Mouse (Mus musculus) intestine, postnatal 0 days (tissue): Measurements from ENCODE around the gene Ankrd1. TPM values are rescaled to one million over a fixed set of nuclear protein-coding genes. Genes with fewer than 3 reads are reported as not detected.

Experiments
- ATAC-seq: fragments of 200-750 bp; cut with Nextera tagmentation; 2 replicates; pipeline ENCODE4 v1.8.0; 2017; ENCODE audit warnings: mild to moderate bottlenecking, moderate TSS enrichment, moderate library complexity
- H3K27ac ChIP-seq: fragments of 300-500 bp; sonication (generic); 2 replicates; pipeline ENCODE4 v1.5.1; 2014; ENCODE audit warnings: mild to moderate bottlenecking, low read depth, low read length, moderate library complexity
- H3K27me3 ChIP-seq: fragments of 300-500 bp; sonication (generic); replicated peaks from 2 replicates; pipeline ENCODE4 v1.6.1; 2014; ENCODE audit warnings: low read length, mixed read lengths; ENCODE audit not compliant: control insufficient read depth, insufficient read depth
- H3K36me3 ChIP-seq: fragments of 300-500 bp; sonication (generic); 2 replicates; pipeline ENCODE4 v1.6.1; 2014; ENCODE audit warnings: mild to moderate bottlenecking, moderate library complexity; ENCODE audit not compliant: control insufficient read depth, insufficient read depth
- H3K4me1 ChIP-seq: fragments of 300-500 bp; sonication (generic); replicated peaks from 2 replicates; pipeline ENCODE4 v1.6.1; 2014; ENCODE audit warnings: antibody characterized with exemption, low read length, mixed read lengths; ENCODE audit not compliant: control insufficient read depth, insufficient read depth
- H3K4me2 ChIP-seq: fragments of 300-500 bp; sonication (generic); replicated peaks from 2 replicates; pipeline ENCODE4 v1.6.1; 2014; ENCODE audit warnings: low read depth, mild to moderate bottlenecking, moderate library complexity
- H3K4me3 ChIP-seq: fragments of 300-500 bp; sonication (generic); 2 replicates; pipeline ENCODE4 v1.5.1; 2014; ENCODE audit warnings: low read depth, low read length
- H3K9ac ChIP-seq: fragments of 300-500 bp; sonication (generic); 2 replicates; pipeline ENCODE4 v1.6.1; 2014; ENCODE audit warnings: mild to moderate bottlenecking, low read depth, low read length
- H3K9me3 ChIP-seq: fragments of 300-500 bp; sonication (generic); 2 replicates; pipeline ENCODE4 v1.6.1; 2016; ENCODE audit warnings: mixed run types; ENCODE audit not compliant: control insufficient read depth
- CTCF ChIP-seq: sonication (generic); IDR thresholded peaks from 2 replicates; pipeline ENCODE4 v1.5.1; 2016; ENCODE audit warnings: low read depth, mild to moderate bottlenecking, control low read depth, antibody characterized with exemption, moderate library complexity
- WGBS: fragments of 180-500 bp; shearing (Covaris S2); extraction: QIAGEN DNeasy Blood & Tissue Kit; methylation state at CpG from one replicate; pipeline ENCODE4 v1.1.7; 2014; 5-methylcytosine and 5-hydroxymethylcytosine counted together
- polyA plus RNA-seq: library from polyadenylated mRNA; unstranded; fragments of >200 nt; fragmentation: Nextera tagmentation; extraction: Ambion mirVana; gene quantifications from 2 replicates; pipeline ENCODE4 v1.2.1, GENCODE M21; 2015

The Ankrd1 gene
- 0.18 and 0.52 TPM in 2 replicates for polyA plus RNA-seq

- WGBS = 60% methylated on average over 14 of the region's 14 CpGs
- H3K9ac ChIP-seq = no peak within 1 kb of the TSS
- H3K4me1 ChIP-seq = no peaks in the 10 kb centered on the region
- H3K4me3 ChIP-seq = no peak within 1 kb of the TSS
- no peaks in the 10 kb centered on the region; the same call in 1 of the 2 replicates for H3K9me3 ChIP-seq
- no peak within 1 kb of the TSS for H3K4me2 ChIP-seq
- TF ChIP-seq CTCF = no peak
- no peaks in the 10 kb centered on the region for H3K36me3 ChIP-seq
- no peaks in the 10 kb centered on the region for H3K27me3 ChIP-seq
- ATAC-seq = no peak
- no peak within 1 kb of the TSS for H3K27ac ChIP-seq
Measured at GRCm38 (mm10) chr19:36119783-36120471, at the start of gene Ankrd1. Gene Ankrd1 (minus strand): TSS chr19:36120099.

GRCm38 (mm10) chr19:36169101-36169500 lies 49.2 kb upstream of the Ankrd1 start:
- H3K4me1 ChIP-seq = no peaks in the 10 kb centered on the region
- no peaks in the 10 kb centered on the region for H3K27me3 ChIP-seq
- TF ChIP-seq CTCF = no peak
- no peak overlapping the region for H3K4me2 ChIP-seq
- ATAC-seq = no peak
- no peak overlapping the region for H3K9ac ChIP-seq
- no peak overlapping the region for H3K4me3 ChIP-seq
- no peak overlapping the region for H3K27ac ChIP-seq
- 90% methylated on average over 2 of the region's 2 CpGs for WGBS
- H3K36me3 ChIP-seq = no peaks in the 10 kb centered on the region
- H3K9me3 ChIP-seq = no peaks in the 10 kb centered on the region

- no peak for ATAC-seq
- 48% methylated on average over 4 of the region's 4 CpGs for WGBS
Measured at GRCm38 (mm10) chr19:36168121-36168520, 48.2 kb upstream of the Ankrd1 start.

GRCm38 (mm10) chr19:36167291-36167896 lies 47.5 kb upstream of the Ankrd1 start:
- Histone ChIP-seq H3K27me3 (no peaks in the 10 kb centered on the region), H3K9me3 (no peaks in the 10 kb centered on the region), H3K27ac (no peak overlapping the region), H3K9ac (no peak overlapping the region), H3K4me2 (no peak overlapping the region), H3K36me3 (no peaks in the 10 kb centered on the region), H3K4me3 (no peak overlapping the region), H3K4me1 (no peaks in the 10 kb centered on the region)
- WGBS = 85% methylated on average over 6 of the region's 6 CpGs
- TF ChIP-seq CTCF = no peak
- ATAC-seq = no peak

More at GRCm38 (mm10) chr19:36168121-36168520, 48.2 kb upstream of the Ankrd1 start:
- H3K27ac ChIP-seq = no peak overlapping the region
- H3K9me3 ChIP-seq = no peaks in the 10 kb centered on the region
- H3K4me1 ChIP-seq = no peaks in the 10 kb centered on the region
- H3K4me2 ChIP-seq = no peak overlapping the region
- no peak overlapping the region for H3K4me3 ChIP-seq
- H3K9ac ChIP-seq = no peak overlapping the region
- no peaks in the 10 kb centered on the region for H3K27me3 ChIP-seq
- no peak for TF ChIP-seq CTCF
- H3K36me3 ChIP-seq = no peaks in the 10 kb centered on the region

- TF ChIP-seq CTCF = no peak
- Histone ChIP-seq H3K9ac (no peak overlapping the region), H3K9me3 (no peaks in the 10 kb centered on the region), H3K36me3 (no peaks in the 10 kb centered on the region), H3K4me1 (no peaks in the 10 kb centered on the region), H3K27me3 (no peaks in the 10 kb centered on the region), H3K4me3 (no peak overlapping the region), H3K4me2 (no peak overlapping the region), H3K27ac (no peak overlapping the region)
- no peak for ATAC-seq
- WGBS = 84% methylated on average over 6 of the region's 6 CpGs
Measured at GRCm38 (mm10) chr19:36166401-36167160, 46.7 kb upstream of the Ankrd1 start.

GRCm38 (mm10) chr19:36165351-36165750 lies 45.5 kb upstream of the Ankrd1 start:
- H3K27me3 ChIP-seq = no peaks in the 10 kb centered on the region

More at GRCm38 (mm10) chr19:36165351-36165750, 45.5 kb upstream of the Ankrd1 start:
- WGBS = 77% methylated on average over 4 of the region's 4 CpGs
- H3K4me2 ChIP-seq = no peak overlapping the region
- H3K4me1 ChIP-seq = no peaks in the 10 kb centered on the region
- no peak for TF ChIP-seq CTCF
- H3K27ac ChIP-seq = no peak overlapping the region
- no peak overlapping the region for H3K9ac ChIP-seq
- no peak for ATAC-seq
- H3K9me3 ChIP-seq = no peaks in the 10 kb centered on the region
- no peak overlapping the region for H3K4me3 ChIP-seq
- no peaks in the 10 kb centered on the region for H3K36me3 ChIP-seq
